Mouse (Mus musculus): ENCODE data around the gene Spata18. TPM values are rescaled to one million over a fixed set of nuclear protein-coding genes. Genes with fewer than 3 reads are reported as not detected.

Gene Spata18
- total RNA-seq, 4 experiments from 2014 or later, result 0.22 to 0.37 (median 0.33) TPM

GRCm38 (mm10) chr5:73716941-73717340, 65.8 kb downstream of the Spata18 start:
- no peak for DNase-seq (ENCODE audit: low spot score)

- no peak for DNase-seq (ENCODE audit: low spot score)
Measured at GRCm38 (mm10) chr5:73721682-73722282, 70.6 kb downstream of the Spata18 start.

GRCm38 (mm10) chr5:73725981-73726380, 74.8 kb downstream of the Spata18 start:
- DNase-seq (ENCODE audit: low spot score), result peak; percentile 28

GRCm38 (mm10) chr5:73728651-73729050, 77.5 kb downstream of the Spata18 start:
- peak; percentile 36 for DNase-seq (ENCODE audit: low spot score)

Other genes starting within 250 kb of the Spata18 start
- not detected for gene Cwh43, start 245.3 kb upstream of the Spata18 start, total RNA-seq (2022)
- gene Dcun1d4, start 170.4 kb upstream of the Spata18 start, total RNA-seq (2022), result 10 to 100 TPM; 14.0 to 18.6 (median 17.7) TPM
- under 1 TPM in 1 of 4 experiments, not detected in 3; 0.12 TPM for gene Lrrc66, start 18.9 kb upstream of the Spata18 start, total RNA-seq (2022)
- gene Sgcb, start 3.6 kb upstream of the Spata18 start, total RNA-seq (2022), result 100 to 1,000 TPM; 113 to 128 (median 122) TPM

Measured in heart, adult 8-10 months (tissue).